Mouse (Mus musculus) liver, postnatal 0 days (tissue): ENCODE results near the gene Gnb3.

Experiments used
- CTCF ChIP-seq: sonication (generic); IDR thresholded peaks from 2 replicates; pipeline ENCODE4 v1.5.1; 2016; ENCODE audit warnings: antibody characterized with exemption, low read depth
- EP300 ChIP-seq: IDR thresholded peaks from 2 replicates; pipeline ENCODE4 v1.6.1; 2016; ENCODE audit warnings: antibody characterized with exemption, low read depth, mild to moderate bottlenecking

- TF ChIP-seq CTCF (no peak), EP300 (no peak)
Measured at GRCm38 (mm10) chr6:124854647-124855046, 14.6 kb upstream of the Gnb3 start.
